Mouse (Mus musculus): ENCODE data around the gene Acox1.

GRCm38 (mm10) chr11:116208660-116209059 lies 9.8 kb upstream of the Acox1 start:
- no peak for TF ChIP-seq CTCF (IDR thresholded peaks at IDR 0.05; ENCODE audit: borderline replicate concordance, control insufficient read depth, extremely low read depth, insufficient read depth, low read length, poor library complexity)
- no peak for TF ChIP-seq POLR2A (IDR thresholded peaks at IDR 0.05; ENCODE audit: control insufficient read depth, extremely low read depth, insufficient read depth, low read length, poor library complexity)
